Mouse (Mus musculus): ENCODE data around the gene Ddr2. TPM values are rescaled to one million over a fixed set of nuclear protein-coding genes. Genes with fewer than 3 reads are reported as not detected.

The Ddr2 gene
- total RNA-seq, 2 experiments from 2014 or later = 4.6 to 7.7 TPM

DNA sequence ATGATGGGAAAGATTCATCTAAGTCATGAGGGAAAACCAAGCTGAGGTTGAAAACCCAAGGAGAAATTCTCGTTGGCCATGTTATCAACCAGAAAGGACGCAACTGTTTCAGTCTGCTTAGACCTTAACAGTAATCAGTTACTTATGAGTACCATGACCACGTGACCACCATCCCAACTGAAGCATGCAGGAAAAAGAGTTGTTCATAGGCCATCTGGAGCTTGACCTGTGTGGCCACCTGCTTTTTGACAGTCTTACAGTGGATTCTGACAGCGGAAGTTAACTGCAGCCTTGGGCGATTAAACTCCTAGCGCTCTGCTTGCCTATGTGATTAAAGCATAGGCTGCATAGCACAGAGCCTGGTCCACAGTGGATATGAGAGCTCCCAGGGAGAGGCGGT, 23.9 kb downstream of the Ddr2 start:
- DNase-seq = no peak

DNA sequence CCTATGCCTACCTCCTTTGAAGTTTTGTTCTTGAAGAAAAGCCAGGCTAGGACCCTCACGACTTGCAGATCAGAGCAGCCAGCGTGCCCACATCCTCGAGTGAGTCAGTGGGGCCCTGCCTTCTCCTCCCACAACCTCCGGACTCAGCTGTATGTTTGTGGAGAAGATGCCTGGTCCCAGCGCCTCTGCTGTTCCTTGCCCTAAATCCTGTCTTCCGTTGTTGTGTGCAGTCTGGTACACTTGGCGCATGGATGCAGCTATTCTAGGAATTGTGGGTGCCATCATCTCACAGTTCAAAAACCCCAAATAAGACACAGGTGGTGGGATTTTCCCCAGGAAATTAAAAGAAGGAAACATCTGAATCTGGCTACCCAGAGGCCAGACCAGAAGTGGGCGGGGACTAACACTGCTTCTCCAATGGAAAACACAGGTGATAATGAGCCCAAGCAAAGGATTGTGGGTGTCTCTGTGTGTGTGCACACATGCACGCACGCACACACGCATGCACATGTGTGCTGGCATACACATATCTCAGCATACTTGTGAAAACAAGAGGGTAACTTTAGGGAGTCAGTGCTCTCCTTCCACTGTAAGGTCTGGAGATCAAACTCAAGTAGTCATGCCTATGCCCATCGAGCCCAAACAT, 26.3 kb downstream of the Ddr2 start:
- DNase-seq = no peak

DNA sequence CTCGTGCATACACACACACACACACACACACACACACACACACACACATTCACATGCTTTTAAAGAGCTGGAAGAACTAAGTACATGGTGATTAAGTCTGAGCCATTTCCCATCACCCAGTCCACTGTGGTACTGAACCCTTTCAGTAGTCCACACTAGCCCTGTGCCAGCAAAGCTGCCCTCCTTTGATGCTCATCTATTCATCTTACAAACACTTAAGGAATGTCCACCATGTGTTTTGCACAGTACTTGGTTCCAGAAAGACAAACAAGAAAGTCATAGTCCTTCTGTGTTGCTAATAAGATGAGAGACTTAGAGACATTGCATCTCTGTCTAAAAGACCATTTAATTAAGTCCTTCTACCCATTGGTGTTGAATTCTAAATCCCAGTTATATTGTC, 29.7 kb downstream of the Ddr2 start:
- no peak for DNase-seq

DNA sequence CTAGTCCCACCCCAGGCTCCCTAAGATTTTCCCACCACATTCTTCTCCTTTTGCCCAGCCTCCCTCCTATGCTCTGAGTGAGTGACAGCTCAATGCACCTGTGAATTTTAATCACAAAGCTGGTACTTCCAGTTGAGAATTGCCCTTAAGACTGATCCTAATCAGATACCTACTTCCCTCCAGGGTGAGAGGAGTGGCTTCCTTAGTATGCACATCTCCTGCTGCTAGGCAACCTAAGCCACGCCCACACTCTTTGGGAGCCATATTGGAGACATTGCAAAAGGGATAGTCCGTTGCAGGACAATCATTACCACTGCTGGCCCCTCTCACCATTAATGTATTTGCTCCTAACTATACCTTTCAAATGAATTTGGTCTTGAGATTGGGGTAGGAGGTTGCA, 31.1 kb downstream of the Ddr2 start:
- no peak for DNase-seq

- no peak for DNase-seq
These were observed 34.2 kb downstream of the Ddr2 start for GRCm38 (mm10) chr1:170076339-170076738.

GRCm38 (mm10) chr1:170073768-170074167, 36.8 kb downstream of the Ddr2 start:
- no peak for DNase-seq

DNA sequence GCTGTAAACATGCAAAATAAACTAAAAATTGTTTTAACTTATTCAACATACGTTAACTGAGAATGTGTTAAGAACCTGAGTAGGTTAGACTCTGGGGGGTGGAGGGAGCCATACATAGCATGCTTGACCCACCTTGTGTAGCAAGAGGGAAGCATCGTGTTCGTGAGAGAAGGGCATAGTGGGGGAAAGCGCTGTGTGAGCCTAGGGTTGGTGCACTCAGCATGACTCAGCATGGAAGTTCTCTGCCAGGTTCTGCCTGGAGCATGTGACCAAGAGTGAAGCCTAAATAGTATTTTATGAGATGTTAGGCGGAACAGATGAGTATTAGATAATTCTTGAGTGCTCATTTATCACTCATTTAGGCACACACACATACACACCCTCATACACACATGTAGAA, 41.4 kb downstream of the Ddr2 start:
- DNase-seq = no peak

DNA sequence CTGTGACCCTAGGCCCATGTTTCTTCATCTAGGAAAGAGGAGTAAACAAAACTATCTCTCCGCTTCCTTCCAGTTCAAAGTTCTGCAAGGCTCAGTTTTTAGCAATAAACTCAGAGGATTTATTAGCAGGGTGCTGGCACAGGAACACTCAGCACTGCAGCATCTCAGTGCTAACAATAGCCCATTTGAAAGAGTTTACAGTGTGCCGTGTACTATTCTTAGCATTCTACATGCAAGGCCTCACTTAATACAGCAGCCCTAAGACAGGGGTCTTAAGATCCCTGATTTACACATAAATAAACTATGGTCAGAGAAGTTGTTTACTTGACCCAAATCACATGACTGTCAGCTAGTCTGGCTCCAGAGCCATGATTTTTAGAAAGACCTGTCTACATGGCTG, 44.6 kb downstream of the Ddr2 start:
- no peak for DNase-seq

DNA sequence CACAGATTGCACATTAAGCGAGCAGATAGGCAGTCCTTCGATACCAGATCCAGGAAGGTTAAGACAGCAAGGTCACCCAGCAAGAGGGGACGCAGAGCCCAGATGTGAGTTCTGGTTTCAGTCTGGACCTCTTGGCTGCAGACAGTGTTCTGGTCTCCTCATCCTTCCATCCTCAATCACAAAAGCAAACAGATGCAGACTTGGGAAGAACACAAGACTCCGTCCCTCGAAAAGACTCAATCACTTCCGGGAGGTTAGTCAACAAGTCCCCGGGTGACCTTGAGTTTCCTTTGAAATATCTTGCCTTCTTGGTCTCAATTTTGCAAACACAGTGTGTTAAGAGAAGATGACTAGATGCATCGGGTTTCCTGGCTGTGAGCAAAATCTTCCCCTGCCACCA, 45.6 kb downstream of the Ddr2 start:
- DNase-seq = no peak

DNA sequence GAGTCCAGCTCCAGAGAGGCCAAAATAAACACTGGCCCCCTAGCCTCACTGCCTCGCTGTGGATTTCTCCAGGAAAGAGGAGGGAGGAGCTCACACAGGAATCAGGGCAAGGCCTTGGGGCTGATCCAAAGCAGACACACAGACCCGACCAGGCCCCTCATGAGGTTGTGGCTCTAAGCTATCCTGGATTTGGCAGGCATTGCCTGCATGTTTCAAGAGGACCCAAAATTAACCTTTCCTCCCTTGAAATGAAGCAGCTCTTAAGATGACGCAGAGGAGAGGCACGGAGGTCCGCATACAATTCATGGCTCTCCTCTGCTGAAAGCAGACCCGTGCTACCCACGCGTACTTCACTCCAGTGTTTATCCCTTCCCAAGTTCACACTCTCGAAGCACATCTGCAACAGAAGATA, 46.5 kb downstream of the Ddr2 start:
- DNase-seq = no peak

DNA sequence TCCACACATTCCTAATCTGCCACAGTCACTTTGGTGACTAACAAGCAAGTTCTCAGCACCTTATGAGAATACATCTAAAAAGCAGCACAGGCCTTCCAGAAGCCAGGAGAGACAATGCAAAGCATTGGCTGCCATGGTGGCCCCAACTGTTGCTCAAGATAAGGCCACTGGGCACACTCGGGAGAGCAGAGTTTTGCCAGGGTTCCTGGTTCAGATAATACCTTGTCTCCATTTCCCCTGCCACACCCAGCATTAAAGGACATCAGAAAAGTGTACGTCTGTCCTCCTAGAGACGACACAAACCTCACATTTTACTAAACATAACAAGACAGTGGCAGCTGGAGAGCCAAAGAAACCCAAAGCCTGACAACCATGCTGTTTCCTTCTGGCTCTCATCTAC, 50.3 kb downstream of the Ddr2 start:
- no peak for DNase-seq

- peak; percentile 20 to 34 for DNase-seq
These were observed 51.2 kb downstream of the Ddr2 start for GRCm38 (mm10) chr1:170059347-170059746.

GRCm38 (mm10) chr1:170058051-170058450, 52.5 kb downstream of the Ddr2 start:
- DNase-seq = peak in 1 of 2 experiments; percentile 12

DNA sequence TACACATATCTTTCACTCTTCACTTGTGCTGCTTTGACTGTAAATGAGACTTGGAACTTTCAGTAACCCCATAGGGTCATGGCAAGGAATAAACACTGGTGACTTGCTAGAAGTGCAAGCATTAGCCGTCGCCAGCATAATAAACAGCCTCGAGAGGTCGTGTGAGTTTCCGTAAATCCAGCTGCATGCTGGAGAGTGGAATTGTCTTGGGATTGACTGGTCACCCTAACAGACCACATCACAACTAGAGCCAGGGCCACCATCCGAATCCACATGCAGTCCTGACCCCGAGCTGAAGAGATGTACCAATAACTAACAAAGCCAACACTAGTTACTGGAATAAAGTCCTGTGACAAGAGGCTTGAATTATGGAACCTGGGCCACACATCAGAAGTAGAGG, 53.0 kb downstream of the Ddr2 start:
- DNase-seq = no peak

DNA sequence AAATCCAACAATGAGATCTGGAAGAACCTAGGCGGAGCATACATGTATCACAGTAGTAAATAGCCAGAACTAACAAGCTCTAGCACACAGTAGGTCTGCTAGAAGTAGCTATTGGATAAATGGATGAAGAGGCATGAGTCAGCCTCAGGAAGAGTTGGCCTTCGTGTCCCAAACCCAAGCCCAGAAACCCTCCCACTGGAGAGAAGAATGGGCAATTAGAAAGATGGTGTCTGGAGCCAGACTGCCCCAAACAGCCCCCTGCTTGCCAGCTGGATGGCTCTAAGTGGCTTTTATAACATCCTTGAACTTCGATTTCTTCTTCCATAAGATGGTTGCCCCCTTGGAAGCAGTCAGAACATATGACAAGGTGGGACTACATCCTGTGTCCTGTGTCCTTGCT, 53.6 kb downstream of the Ddr2 start:
- DNase-seq = no peak

- no peak for DNase-seq
These were observed 54.3 kb downstream of the Ddr2 start for GRCm38 (mm10) chr1:170056214-170056613.

DNA sequence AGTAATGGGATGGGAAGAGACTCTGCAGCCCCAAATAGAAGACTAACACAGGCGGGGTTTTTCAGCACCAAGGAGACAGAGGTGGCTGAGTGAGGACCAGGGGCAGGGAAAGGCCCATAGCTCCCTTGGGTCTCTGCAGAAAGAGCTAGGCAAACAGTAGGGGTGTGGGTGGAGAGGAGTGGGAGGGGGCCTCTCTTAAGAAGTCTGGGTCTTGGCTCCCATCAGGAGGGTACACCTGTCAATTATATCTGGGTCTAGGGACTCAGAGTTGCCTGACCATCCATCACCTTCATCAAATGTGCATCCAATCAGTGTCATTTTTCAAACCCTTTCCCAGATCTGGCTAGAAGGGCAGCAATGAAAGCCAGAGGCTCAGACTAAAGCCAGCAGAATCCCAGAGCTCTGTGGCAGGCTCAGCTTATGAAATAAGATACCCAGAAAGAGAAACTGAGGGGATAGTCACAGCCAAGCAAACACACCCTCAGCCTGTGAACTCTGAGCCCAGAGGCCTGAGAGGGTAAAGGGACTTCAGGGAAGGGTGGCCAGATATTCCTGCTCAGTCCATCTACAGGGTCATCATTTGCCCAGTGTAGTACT, 58.0 kb downstream of the Ddr2 start:
- DNase-seq = no peak

- no peak for DNase-seq
These were observed 58.9 kb downstream of the Ddr2 start for GRCm38 (mm10) chr1:170051631-170052177.

- DNase-seq = no peak
These were observed 62.1 kb downstream of the Ddr2 start for GRCm38 (mm10) chr1:170048434-170048833.

DNA sequence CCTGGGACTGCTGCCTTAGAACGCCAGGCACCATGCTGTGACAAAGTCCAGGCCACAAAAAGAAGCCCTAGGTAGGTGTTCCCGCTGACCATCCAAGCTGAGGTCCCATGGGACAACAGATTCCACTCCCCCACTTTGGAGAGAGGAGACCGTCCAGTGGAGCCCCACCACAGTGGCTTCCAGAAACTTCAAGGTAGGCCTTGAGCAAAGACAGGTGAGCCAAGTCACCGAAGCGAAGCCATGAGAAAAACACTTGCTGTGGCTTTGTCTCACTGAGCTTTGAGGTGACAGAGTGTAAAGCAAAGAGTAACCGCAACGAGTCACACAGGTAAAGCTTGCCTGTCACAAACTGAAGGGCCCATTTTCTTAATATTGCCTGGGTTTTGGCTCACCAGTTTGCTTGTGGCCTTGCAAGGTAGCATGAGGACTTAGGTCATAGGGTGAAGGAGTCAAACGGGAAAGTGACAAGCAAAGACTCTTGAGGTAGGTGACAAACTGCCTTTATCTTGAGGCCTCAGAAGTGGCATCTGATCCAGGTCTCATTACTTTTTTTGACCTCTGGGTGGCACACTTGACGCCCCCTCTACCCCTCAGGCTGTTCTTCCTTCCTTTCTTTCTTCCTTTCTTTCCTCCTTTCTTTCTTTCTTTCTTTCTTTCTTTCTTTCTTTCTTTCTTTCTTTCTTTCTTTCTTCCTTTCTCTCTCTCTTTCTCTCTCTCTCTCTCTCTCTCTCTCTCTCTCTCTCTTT, 65.7 kb downstream of the Ddr2 start:
- DNase-seq = no peak

- DNase-seq = no peak
These were observed 66.8 kb downstream of the Ddr2 start for GRCm38 (mm10) chr1:170043753-170044152.

DNA sequence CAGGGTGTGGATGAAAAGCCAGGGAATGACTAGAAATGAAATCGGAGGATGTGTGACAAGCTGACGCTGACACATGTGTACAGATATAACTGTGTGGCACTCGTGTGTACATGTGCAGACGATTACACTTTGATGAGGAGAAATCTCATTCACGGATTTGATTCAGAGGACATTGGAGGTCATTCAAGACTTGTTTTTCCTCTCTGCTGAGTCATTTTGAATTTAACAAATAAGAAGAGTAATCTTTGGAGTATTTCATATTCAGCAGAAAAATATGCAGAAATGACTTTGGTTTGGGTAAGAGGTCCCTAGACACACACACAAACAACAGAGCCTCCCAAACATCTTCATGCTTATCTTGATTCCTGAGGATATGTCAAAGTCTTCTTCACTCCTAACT, 67.6 kb downstream of the Ddr2 start:
- DNase-seq = no peak

GRCm38 (mm10) chr1:170039402-170039801, 71.2 kb downstream of the Ddr2 start:
- no peak for DNase-seq

DNA sequence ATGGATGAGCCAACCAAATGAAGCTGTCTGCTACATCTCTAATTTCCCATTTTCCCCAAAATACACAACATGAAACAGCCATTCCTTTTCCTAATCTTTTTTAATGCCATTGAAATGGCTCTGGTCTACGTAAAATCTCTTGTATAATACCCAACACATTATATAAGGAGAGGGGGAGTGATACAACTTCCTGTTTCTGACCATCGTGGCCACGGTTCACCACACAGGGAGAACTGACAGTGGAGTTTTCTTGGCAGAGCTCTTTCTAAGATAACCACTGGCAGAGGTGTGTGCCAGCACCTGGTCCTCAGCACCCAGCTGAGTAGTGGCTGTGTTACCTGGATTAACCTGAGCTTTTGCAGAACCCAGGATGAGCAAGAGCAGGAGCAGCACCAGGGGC, 75.0 kb downstream of the Ddr2 start:
- DNase-seq = no peak
